12 mouse cellular contexts compared by ENCODE assay signal in the genomic region with DNA sequence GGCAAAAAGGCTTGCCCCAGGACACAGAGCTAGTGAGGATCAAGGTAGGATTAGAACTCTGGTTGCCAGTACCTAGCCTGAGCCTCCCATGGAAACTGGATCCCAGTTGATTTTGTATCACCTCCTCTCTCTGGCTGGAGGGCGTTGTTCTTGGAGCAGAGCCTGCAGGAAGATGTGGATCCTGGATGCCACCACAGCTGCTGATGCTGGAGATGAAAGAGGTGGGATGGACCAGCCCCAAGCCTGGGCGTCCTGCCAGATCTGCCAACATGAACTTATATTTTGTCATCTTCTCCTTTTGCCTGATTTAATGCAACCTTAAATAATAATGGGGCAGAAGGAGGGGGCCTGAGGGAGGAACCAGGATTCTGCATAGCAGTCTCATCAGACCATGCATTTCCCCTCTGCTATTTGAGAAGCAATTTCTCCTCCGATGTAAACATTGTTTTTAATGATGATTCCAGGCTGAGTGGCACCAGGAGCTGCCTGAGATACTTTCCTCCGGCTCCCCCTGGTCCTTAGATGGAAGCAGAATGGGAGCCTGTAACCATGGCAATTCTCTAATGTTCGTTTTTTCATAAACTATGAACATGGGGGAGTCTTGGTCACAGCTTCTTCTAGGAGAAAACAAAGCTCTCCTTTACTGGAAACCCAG.
A peak's percentile ranks its signal among the peaks of the same experiment; 100 is the strongest.
DNase-seq lines count a peak whose midpoint lies in the region; ATAC-seq and TF ChIP-seq lines count a peak whose summit lies in the region.
"Had no signal": no experiment of that assay in that cellular context is flagged by ENCODE, and none has a peak within 500 bp of the region (broad histone marks: within the 10 kb centered on the region; RNA-seq: fewer than 3 reads in every experiment).

No protein-coding gene starts in this region.

- H3K9me3 ChIP-seq in hindbrain, embryonic 15.5 days: 0 out of 2 replicates have a peak, but pooled peaks cover 4% of the 10 kb centered on the region
- H3K9me3 ChIP-seq in hindbrain, embryonic 13.5 days: peaks cover 3% of the 10 kb centered on the region; the same call in 1 of the 2 replicates
- H3K9me3 ChIP-seq: embryonic facial prominence, embryonic 12.5 days had no signal

- H3K27me3 ChIP-seq in hindbrain, embryonic 15.5 days: no peaks in the 10 kb centered on the region
- H3K27me3 ChIP-seq in hindbrain, embryonic 13.5 days: no peaks in the 10 kb centered on the region
- H3K27me3 ChIP-seq: embryonic facial prominence, embryonic 12.5 days had no signal

- no peak for TF ChIP-seq CTCF in cortical plate, adult 2 months (IDR thresholded peaks at IDR 0.05; ENCODE audit: extremely low read depth, insufficient read depth, low read length)

- peak; percentile 45; the same call in 1 of the 2 replicates for ATAC-seq in hindbrain, embryonic 15.5 days (ENCODE audit: low FRiP score, low read depth)
- ATAC-seq in hindbrain, embryonic 13.5 days (ENCODE audit: low FRiP score): no peak

- WGBS in hindbrain, embryonic 15.5 days: 38% methylated on average over 5 of the region's 5 CpGs
- 54% methylated on average over 5 of the region's 5 CpGs for WGBS in hindbrain, embryonic 13.5 days

- no peak overlapping the region for H3K9ac ChIP-seq in hindbrain, embryonic 15.5 days
- H3K9ac ChIP-seq in hindbrain, embryonic 13.5 days: no peak overlapping the region
- H3K9ac ChIP-seq: embryonic facial prominence, embryonic 12.5 days had no signal

- peak overlapping the region; percentile 49; the same call in 1 of the 2 replicates for H3K27ac ChIP-seq in hindbrain, embryonic 15.5 days (replicated peaks)
- H3K27ac ChIP-seq in hindbrain, embryonic 13.5 days: no peak overlapping the region
- peak overlapping the region; percentile 36; the same call in 1 of the 2 replicates for H3K27ac ChIP-seq in cortical plate, adult 2 months (ENCODE audit: insufficient read depth, low read length)
- H3K27ac ChIP-seq: embryonic facial prominence, embryonic 12.5 days had no signal

- no peak for TF ChIP-seq POLR2A in cortical plate, adult 2 months (IDR thresholded peaks at IDR 0.05; ENCODE audit: extremely low read depth, insufficient read depth, low read length)

- H3K36me3 ChIP-seq in hindbrain, embryonic 15.5 days: no peaks in the 10 kb centered on the region
- no peaks in the 10 kb centered on the region for H3K36me3 ChIP-seq in hindbrain, embryonic 13.5 days
- H3K36me3 ChIP-seq: embryonic facial prominence, embryonic 12.5 days had no signal

- no peak overlapping the region for H3K4me2 ChIP-seq in hindbrain, embryonic 15.5 days
- H3K4me2 ChIP-seq in hindbrain, embryonic 13.5 days: no peak overlapping the region
- H3K4me2 ChIP-seq: embryonic facial prominence, embryonic 12.5 days had no signal

- peak; percentile 43 for DNase-seq in layer of hippocampus, adult 9-11 months
- peak; percentile 60 for DNase-seq in left cerebral cortex, postnatal 4 days
- no peak for DNase-seq in embryo, embryonic 9.5 days (ENCODE audit: extremely low spot score)
- no peak for DNase-seq in spleen, postnatal 4 days (ENCODE audit: low spot score in 2 of 2)
- DNase-seq in ovary, postnatal 14 days (ENCODE audit: low spot score): no peak
- DNase-seq: gastrocnemius, postnatal 36 days; heart, postnatal 10 days; kidney, adult 18-20 months had no signal

- no peak overlapping the region for H3K4me3 ChIP-seq in hindbrain, embryonic 15.5 days
- H3K4me3 ChIP-seq in hindbrain, embryonic 13.5 days: no peak overlapping the region
- no peak overlapping the region for H3K4me3 ChIP-seq in cortical plate, adult 2 months (ENCODE audit: insufficient read depth, low read length)
- H3K4me3 ChIP-seq: embryonic facial prominence, embryonic 12.5 days had no signal

- intact Hi-C loops in left cerebral cortex, postnatal 4 days (cut with DNase I): no loop called here

- peaks cover 15% of the 10 kb centered on the region for H3K4me1 ChIP-seq in hindbrain, embryonic 15.5 days (replicated peaks)
- peaks cover 6% of the 10 kb centered on the region; the same call in 1 of the 2 replicates for H3K4me1 ChIP-seq in hindbrain, embryonic 13.5 days (replicated peaks)
- H3K4me1 ChIP-seq in cortical plate, adult 2 months (ENCODE audit: control insufficient read depth, insufficient read depth, low read length): peaks cover 5% of the 10 kb centered on the region
- H3K4me1 ChIP-seq: embryonic facial prominence, embryonic 12.5 days had no signal

Comparison
In these comparisons a context has a peak if more than half of its experiments do, and no peak if none do; other contexts are left out.
1. DNase-seq: peak in layer of hippocampus, adult 9-11 months (single experiment) and left cerebral cortex, postnatal 4 days (single experiment); none in embryo, embryonic 9.5 days (single experiment), spleen, postnatal 4 days (0 of 2) and ovary, postnatal 14 days (single experiment).